Mouse (Mus musculus): ENCODE data around the gene Gatd1.
"Not testable (repeated sequence)": the region's sequence is repeated elsewhere in the genome, so short reads cannot be mapped to it uniquely, and the experiment has no call there.

Gatd1 gene

DNA sequence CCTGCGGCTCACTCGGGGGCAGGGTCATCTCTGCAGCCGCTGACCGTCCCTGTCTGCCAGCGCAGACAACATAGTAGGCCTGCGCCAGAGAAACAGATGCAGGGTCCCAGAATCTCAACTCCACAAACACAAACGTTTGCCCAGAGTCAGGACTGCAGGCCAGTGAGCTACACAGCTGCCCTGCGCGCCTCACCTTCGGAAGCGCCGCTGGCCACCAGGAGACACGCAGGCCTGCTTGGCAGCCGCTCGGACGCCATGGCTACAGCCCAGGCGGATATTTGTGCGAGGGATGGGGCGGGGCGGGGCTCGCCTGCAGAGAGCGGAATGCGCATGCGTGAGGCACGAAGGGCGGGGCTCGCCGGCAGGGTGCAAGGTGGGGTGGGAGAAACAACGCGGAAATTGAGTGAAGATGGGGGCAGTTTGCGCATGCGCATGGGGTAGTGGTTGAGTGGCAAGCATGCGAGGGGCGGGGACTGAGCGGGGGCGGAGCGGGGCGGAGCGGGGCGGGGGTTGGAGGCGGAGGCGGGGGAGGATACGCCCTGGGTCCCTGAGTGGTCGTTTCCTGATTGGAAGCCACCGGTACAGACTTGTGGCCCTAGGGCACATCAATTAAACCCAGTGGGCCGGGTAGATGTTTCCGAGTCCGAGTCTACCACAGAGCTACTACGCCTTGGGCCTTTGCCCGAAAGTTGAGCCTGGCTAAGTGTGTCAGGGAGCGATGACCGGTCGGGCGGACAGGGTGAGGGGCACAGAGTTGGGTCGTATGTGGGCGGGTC is at the start of gene Gatd1:
Gene Gatd1, minus strand, starts transcription at position 328 of the 776 bp plus-strand sequence.
- peak; percentile 99 for DNase-seq

DNA sequence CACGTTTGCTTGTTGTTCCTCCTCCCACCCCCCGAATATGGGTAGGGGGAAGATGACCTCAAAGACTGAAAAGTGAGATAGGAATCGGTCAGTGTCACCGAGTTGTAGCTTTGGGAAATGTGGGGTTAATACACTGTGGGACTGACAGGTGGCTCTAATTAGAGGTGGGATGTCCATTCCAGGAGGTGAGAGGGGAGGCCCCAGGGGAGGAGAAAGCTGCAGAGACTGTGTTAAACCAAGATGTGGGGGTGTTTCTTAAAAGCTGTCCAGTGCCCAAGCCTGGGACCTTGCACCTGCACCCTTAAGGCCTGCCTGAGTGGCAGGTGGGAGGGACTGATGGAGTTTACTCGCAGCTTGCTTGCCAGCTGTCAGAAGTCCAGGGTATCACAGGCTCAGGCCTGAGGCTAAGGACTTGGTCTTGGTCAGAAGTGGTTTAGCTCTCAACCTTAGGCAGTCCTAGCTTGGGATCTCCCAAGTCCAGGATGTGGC is 48.4 kb upstream of the Gatd1 start:
- DNase-seq, result no peak

DNA sequence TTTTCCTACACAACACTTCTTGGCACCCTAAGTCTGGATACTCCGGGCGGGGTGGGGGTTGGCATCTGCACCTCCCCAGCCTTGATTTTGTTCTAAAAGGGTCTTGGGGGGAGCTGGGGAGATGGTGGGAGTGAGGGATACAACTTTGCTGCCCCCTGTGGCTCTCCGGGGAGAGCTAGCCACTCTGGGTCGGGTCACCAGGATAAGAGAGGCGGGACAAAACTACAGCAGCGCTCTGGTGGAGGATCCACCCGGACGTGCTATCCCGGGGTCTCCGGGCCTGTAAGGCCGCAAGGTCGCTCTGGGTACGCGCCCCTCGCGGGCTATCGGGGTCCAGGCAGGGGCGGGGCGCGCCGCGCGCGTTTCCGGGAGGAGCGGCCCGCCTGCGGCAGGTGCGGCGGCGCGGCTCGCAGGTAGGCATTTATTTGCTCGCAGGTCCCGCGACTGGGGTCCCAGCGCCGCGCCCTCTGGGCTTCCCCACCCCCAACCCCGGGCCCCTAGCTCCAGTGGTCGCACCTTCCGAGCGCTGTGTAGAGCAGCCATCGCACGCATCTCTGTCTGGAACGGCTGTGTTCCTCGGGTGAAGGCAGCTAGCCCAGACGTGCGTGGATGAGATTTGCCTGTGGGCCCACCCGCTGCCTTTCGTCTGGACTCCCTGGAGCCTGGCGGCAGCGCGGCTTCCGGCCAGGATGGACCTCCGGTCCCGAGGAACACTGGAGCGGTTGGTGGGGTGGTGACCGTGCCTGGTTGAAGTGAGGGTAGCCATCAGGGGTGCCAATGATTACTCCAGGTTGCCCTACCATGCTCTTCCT is 47.8 kb upstream of the Gatd1 start:
- DNase-seq, result no peak

DNA sequence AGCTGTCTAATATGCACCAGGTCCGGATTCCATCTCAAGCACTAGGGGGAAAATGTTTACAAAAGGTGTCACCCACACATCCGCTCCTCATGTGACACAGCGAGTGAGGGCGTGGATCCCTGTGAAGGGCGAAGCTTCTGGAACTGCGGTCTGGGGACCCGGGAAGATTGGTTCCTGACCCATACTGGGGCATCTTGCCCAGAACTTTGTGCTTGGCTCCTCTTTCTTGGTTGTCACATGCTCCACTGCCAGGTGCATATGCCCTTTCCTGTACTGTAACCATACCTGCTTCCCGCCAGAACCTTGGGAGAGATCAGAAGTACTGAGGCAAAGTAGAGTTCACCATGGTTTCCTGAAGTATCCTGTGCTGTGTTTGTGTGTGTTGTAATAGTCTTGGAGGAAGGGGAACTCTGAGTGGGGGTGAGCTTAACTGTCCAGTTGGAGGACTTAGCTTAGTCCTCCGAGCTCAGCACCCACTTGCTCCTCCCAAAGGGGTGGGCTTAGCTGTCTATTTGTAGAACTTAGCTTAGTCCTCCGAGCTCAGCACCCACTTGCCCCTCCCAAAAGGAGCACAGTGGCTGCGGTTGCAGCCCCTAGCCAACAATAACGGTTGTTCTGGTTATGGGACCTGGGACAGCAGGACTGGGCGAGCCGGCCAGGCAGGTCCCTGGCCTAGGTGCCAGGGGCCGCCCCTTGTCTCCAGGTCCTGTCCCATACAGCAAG is 46.6 kb upstream of the Gatd1 start, which contains the start of gene Cracr2b:
Gene Cracr2b, plus strand, starts transcription at position 704 of the 723 bp plus-strand sequence.
- no peak for DNase-seq

DNA sequence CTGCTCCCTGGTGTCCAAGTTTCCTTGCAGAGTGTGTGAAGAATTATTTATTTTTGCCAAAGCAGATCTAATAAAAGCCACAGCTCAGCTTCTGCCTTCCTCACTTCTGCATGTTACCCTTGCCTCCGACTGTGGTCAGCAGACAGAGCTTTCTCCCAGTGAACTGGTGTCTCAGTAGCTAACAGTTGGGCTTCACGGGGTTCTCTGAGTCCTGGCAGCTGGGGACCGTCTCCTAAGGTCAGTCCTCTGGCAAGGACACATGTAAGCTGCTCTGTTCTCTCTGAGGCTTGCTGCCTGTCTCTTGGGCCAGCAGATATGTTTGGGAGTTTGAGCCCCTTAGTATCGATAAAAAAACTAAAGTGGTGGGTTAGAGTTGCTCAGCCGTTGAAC is 46.1 kb upstream of the Gatd1 start:
- DNase-seq, result no peak

DNA sequence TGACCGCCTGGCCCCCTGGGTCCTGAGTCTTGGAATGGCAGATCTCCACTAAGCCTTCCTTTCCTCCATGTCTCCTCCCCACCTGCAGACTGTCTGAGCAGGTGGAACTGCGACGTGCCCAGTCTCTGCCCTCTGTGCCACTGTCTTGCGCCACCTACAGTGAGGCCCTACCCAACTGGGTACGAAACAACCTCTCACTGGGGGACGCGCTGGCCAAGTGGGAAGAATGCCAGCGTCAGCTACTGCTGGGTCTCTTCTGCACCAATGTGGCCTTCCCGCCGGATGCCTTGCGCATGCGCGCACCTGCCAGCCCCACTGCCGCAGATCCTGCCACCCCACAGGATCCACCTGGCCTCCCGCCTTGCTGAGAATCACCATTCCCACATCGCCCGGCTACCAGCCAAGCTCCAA is 45.4 kb upstream of the Gatd1 start:
- DNase-seq, result no peak

DNA sequence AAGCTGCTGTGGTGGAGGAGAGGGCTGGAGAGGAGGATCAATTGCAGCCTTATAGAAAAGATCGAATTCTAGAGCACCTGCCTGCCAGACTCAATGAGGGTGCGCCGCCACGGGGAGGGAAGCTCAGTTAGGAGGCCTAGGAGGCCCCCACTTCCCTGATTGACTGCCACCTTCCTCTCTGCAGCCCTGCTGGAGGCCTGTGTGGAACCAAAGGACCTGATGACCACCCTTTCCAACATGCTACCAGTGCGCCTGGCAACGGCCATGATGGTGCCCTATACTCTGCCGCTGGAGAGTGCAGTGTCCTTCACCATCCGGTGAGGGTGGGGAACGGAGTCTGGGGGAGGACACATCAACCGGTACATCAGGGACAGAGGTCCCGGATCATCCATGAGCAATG is 44.7 kb upstream of the Gatd1 start:
- DNase-seq, result no peak

DNA sequence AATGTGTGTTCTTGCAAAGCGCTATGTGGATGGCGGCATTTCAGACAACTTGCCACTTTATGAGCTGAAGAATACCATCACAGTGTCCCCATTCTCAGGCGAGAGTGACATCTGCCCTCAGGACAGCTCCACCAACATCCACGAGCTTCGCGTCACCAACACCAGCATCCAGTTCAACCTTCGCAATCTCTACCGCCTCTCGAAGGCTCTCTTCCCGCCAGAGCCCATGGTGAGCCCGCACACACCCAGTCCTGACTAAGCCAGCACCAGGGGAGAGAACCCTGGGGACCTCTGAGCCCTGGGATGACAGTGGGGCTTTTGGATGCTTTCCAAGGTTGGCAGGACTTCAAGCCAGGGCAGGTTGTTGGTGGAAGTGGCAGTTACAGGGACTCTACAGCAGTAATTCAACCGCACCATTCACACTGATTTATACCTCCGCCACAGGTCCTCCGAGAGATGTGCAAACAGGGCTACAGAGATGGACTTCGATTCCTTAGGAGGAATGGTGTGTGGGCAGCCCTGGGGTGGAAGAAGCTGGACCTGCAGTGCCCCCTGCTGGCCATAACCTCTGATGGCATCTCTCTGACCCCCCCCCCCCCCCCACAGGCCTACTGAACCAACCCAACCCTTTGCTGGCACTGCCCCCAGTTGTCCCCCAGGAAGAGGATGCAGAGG is 44.2 kb upstream of the Gatd1 start:
- no peak for DNase-seq

DNA sequence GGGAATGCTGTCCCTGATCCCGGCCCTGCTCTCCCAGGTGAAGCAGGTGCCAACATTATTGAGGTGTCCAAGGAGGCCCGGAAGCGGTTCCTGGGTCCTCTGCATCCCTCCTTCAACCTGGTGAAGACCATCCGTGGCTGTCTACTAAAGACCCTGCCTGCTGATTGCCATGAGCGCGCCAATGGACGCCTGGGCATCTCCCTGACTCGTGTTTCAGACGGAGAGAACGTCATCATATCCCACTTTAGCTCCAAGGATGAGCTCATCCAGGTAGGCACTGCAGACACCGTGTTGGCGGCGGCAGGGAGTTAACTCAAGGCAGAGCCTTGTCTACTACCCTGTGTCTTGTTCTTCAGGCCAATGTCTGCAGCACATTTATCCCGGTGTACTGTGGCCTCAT is 43.3 kb upstream of the Gatd1 start:
- DNase-seq, result no peak

DNA sequence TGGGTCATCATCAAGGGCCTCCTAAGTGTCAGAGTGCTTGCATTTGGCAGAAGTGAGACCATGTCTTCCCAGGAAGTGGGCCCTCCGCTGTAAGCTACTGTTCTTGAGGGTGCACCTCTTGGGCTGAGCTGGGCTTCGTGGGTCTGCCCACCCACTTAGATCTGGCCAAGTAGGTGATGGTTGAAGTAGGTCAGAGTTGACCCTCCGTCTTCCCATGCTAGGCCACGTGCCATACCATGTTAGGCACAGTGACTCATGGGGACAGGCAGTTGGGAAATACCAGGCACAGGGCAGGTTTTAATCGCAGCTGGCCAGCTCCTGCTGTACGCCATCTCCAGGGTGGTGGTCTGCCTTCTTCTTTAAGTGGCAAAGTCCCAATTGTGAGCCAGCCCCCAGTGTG is 42.8 kb upstream of the Gatd1 start:
- no peak for DNase-seq

DNA sequence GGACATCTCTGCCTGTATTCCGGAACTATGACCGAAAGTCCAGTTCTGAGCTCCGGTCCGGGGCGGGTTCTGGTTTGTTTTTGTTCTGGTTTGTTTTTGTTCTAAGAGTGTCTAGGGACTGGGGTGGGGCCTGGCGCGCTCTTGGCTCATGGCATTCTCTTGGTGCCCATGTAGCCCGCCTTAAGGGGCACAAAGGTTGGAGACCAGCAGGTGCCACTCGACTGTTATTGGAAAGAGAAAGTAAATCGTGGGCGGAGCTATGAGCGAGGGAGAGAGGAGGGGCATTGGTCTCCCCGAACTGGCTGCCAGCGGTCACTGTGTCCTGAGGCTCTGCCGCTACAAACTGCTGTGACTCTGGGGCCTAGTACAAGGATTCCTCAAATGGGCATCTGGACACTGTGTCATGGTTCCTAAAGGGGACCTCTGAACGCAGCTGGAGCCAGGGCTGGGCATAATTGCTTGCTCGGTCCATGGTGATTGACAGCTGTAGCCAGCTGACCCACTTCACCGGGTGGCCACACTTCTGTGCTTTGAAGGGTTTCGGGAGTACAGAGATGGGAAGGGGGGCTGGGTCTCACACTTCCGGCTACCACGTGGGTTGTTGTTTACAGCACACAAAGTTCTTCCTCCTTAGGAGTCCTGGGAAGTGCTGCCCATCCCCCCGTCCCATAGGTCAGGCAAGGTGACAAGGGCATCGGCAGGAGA is 41.8 kb upstream of the Gatd1 start:
- peak; percentile 53 for DNase-seq

DNA sequence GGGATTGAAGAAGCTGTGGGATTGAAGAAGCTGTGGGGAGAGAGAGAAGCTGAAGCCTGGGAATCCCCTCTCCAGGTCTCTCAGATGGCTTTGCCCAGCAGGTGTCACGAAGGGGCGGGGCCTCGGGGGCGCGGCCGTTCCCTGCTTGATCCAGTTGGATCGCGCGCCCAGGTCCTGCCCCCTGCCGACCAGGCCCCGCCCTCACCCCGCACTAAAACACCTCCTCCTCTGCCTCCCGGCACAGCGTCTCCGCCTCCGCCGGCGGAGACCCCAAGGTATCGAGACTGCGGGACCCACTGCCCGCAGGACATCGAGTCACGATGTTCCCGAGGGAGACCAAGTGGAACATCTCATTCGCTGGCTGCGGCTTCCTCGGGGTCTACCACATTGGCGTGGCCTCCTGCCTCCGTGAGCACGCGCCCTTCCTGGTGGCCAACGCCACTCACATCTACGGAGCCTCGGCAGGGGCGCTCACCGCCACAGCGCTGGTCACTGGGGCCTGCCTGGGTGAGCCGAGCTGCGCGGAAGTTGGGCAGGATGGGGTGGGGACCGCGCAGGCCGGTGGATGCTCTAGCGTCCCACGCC is 41.1 kb upstream of the Gatd1 start, which contains the start of gene Pnpla2:
Gene Pnpla2, plus strand, starts transcription at position 232 of the 585 bp plus-strand sequence.
- DNase-seq, result peak; percentile 93

DNA sequence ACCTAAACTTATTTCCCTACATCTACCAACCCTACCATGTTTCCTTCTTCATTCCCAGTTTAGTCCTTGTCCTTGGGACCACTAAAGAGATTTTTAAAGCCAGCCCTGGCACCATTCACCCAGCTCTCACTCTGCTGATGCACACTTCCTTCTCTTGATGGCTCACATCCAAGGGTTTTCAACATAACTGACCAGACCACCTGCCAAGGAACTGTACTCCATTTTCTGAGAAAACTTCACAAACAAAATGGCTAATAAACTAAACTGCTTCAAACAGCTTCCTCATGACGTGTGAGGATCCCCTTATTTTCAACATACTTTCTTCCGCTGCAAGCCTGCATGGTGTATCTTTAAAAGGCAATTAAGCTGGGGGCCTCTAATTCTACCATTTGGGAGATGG is 39.7 kb upstream of the Gatd1 start:
- no peak for DNase-seq

DNA sequence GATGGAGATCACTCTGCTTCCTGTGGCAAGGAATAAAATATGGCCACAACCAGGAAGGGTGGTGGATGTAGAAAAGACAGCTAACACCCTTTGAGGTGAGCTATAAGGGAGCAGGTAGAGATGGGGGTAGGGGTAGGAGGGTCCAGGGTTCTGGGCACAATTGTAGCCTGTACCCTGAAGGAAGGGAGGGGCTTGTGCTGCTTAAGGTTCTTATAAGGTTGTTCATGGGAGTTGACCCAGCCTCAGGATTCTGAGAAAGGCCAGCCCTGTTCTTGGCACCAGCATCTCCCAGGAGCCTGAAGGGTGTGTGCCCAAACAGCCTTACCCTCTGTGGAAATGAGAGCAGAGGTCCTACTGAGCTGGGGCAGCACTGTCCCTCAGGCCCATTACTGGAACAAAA is 38.0 kb upstream of the Gatd1 start:
- no peak for DNase-seq

DNA sequence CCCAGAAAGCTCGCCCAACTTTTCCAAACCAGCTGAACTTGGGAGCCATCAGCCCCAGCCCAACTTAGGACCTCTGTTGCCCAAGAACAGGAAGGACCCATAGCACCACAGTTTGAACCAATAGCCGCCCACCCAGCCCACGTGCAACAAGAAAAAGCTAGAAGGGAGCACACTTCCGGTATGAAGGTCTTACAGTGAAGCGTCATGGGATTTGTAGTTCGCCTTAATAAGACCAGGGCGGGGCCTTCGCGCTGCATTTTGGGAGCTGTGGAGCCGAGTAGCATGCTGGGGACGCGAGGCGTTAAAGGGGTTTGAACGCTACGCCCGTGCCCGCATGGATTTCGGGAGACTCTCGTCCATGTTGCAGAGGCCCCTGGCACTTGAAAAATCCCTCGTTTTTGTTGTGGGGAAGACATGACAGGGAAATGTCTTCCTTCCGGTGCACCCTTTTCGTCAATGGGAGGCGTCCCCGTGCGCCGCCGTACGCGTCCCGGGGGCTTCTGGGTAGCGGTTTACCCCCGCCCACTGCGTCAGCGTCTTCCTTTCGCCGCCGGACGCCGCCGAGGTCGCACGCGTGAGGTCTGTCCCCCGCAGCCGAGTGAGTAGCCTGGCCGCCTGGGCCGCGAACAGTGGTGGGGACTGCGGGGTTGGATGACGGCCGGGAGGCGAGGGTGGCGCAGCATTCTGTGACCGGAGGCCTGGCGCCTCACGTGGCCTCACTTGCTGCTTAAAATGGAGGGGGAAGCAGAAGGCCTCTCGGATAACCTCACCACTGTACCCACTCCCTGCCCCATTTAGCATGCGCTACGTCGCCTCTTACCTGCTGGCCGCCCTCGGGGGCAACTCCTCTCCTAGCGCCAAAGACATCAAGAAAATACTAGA is 33.4 kb upstream of the Gatd1 start, which contains the start of gene Rplp2:
Gene Rplp2, plus strand, starts transcription at position 261 of the 882 bp plus-strand sequence.
- peak; percentile 96 for DNase-seq

DNA sequence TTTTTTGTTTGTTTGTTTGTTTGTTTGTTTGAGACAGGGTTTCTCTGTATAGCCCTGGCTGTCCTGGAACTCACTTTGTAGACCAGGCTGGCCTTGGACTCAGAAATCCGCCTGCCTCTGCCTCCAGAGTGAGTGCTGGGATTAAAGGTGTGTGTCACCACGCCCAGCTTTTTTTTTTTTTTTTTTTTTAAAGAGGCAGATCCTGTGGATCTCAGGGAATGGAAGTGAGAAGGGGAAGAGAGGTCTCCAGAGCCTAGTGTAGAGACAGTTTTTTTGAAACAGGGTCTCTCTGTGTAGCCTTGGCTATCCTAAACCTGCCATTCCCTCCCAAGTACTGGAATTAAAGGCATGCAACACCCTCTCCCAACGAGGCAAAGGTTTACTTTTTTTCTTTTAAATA is 32.4 kb upstream of the Gatd1 start:
- DNase-seq, result not testable (repeated sequence)

DNA sequence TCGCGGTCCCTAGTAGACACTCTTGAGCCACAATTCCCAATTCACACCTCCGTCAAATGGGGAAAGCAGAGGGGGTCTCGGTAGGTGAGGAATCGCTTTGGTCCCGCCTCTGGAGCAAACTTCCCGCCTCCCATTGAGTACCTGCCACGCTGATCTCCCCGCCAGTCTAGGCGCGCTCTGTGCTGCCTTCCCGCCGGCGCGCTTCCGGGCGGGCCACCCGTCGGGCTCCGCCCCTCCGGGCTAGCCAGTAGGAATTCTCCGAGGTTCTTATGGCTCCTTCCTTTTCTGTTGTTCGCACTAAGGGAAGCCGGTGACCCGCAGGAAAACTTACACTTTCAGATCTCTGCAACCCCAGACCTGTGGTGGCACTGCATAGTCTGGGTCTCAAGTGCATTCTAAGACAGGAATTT is 29.9 kb upstream of the Gatd1 start, which contains the start of gene Pidd1:
Gene Pidd1, minus strand, starts transcription at position 198 of the 410 bp plus-strand sequence.
- DNase-seq, result no peak

DNA sequence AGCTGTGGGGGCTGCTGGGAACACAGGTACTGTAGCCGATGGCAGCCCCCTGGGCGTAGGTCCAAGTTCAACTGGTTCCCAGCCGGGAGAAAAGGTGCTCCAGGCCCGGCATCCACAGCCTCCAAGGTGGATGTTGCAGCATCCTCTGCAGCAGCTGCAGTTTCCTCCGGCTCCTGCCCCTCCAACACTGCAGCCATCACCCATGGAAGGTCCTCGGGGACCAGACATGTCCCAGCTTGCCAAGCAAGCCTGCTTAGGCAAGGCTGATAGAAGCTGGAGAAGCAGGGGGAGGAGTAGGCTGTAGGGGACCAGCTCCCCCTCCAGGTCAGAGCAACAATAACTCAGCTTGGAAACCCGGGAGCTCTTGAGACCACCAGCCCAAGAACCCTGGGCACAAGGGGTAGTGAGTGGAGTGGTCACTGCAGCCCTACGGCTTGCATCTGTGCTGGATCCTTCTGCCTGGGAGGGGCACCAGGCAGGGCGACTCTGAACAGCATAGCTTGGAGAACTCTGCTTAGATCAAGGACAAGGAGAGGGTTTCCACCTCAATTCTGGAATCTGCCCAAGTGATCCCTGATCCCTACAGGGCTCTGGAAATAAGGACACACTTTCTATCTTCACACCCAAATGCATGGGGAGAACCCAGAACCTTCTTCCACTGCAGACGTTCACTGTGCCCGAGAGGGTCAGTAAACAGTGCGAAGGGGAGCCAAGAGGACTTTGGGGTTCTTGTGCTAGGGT is 29.3 kb upstream of the Gatd1 start:
- no peak for DNase-seq

DNA sequence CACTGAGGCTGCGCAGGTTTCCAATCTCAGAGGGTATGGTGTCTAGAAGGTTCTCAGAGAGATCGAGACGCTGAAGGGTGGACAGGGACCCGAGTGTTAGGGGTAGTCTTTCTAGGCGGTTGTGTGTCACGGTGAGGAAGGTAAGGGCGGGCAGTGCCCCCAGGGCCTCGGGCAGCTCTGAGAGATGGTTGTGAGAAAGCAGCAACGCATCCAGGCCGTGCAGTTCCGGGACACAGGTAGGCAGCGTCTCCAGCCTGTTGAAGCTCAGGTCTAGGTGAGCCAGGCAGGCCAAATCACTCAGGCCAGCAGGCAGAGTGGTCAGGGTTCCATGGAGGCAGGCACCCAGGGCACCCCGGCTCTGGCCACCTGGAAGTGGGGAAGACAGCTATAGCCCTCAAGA is 28.3 kb upstream of the Gatd1 start:
- no peak for DNase-seq

DNA sequence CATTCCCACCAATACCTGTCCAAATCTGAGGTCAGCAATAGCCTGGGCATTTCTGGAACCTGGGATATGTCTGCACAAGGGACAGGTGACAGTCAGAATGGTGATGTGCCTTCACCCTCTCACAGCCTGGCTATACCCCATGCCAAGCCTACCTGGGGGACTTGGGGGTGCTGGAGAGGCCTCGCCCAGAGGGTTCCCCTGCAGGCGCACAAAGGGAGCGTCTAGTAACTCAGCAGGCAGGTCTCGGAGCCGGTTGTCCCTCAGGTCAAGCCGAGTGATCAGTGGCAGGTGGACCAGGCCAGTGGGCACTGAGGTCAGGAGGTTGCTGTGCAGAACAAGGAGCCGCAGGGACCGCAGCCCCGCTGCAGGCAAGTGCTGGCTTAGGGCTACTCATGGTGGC is 27.5 kb upstream of the Gatd1 start:
- no peak for DNase-seq
